Mouse (Mus musculus): Measurements from ENCODE around the gene Igf2r. TPM values are rescaled to one million over a fixed set of nuclear protein-coding genes. Genes with fewer than 3 reads are reported as not detected.

Igf2r gene
- polyA plus RNA-seq, 1 experiment from 2014 or later = 25.1 TPM

DNA sequence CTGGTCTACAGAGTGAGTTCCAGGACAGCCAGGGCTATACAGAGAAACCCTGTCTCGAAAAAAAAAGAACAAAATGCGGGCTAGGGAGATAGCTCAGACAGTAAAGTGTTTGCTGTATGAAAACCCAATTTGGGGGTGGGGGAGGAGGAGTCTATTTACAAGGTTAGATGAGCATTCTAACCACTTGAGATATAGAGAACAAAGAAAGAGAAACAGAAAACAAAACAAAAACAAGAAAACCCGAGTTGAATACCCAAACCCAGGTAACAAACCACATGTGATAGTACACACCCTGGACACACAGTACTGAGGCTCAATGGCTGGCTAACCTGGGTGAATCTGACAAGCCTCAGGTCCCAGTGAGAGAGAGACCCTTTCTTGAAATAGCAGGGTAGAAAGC lies 41.7 kb downstream of the Igf2r start:
- Histone ChIP-seq H3K4me2 (replicated peaks; ENCODE audit: low read depth) (no peak overlapping the region), H3K4me3 (ENCODE audit: low read depth, low read length) (no peak overlapping the region), H3K27me3 (replicated peaks; ENCODE audit: control insufficient read depth, insufficient read depth, low read length) (no peaks in the 10 kb centered on the region), H3K36me3 (ENCODE audit: control insufficient read depth, insufficient read depth) (peaks cover 16% of the 10 kb centered on the region; the same call in 1 of the 2 replicates), H3K4me1 (replicated peaks; ENCODE audit: control insufficient read depth, insufficient read depth, low read length) (peaks cover 23% of the 10 kb centered on the region; the same call in 1 of the 2 replicates), H3K9me3 (ENCODE audit: control insufficient read depth) (no peaks in the 10 kb centered on the region), H3K9ac (ENCODE audit: low read depth, low read length) (no peak overlapping the region), H3K27ac (ENCODE audit: low read depth, low read length) (no peak overlapping the region)
- TF ChIP-seq CTCF (IDR thresholded peaks at IDR 0.05; ENCODE audit: low read depth) = no peak
- WGBS = 83% methylated on average over 3 of the region's 3 CpGs
- ATAC-seq = no peak

DNA sequence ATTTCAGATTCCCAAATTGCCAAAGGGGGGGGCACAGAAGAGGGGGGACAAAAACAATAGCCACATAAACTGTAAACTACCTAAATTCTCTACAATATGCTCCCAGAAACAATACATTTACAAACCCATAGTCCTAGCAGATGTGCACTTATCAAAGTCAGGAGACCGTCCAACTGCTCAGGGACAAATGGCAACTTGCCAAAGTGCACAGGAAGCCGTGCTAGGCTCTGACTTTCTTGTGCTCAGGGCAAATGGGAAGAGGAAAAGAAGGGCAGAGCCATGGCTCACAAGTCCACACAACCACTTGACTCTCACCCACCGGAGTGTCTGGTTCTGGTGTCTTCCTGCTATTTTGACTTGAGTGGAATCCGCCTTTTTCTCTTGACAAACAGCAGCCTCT lies 43.6 kb downstream of the Igf2r start:
- Histone ChIP-seq H3K9me3 (ENCODE audit: control insufficient read depth) (no peaks in the 10 kb centered on the region), H3K27me3 (replicated peaks; ENCODE audit: control insufficient read depth, insufficient read depth, low read length) (no peaks in the 10 kb centered on the region), H3K4me1 (replicated peaks; ENCODE audit: control insufficient read depth, insufficient read depth, low read length) (peaks cover 32% of the 10 kb centered on the region), H3K4me3 (ENCODE audit: low read depth, low read length) (no peak overlapping the region), H3K9ac (ENCODE audit: low read depth, low read length) (no peak overlapping the region), H3K36me3 (ENCODE audit: control insufficient read depth, insufficient read depth) (peaks cover 23% of the 10 kb centered on the region; the same call in 1 of the 2 replicates), H3K27ac (ENCODE audit: low read depth, low read length) (peak overlapping the region; percentile 78), H3K4me2 (replicated peaks; ENCODE audit: low read depth) (no peak overlapping the region)
- ATAC-seq = no peak
- TF ChIP-seq CTCF (IDR thresholded peaks at IDR 0.05; ENCODE audit: low read depth) = no peak
- WGBS = 17% methylated on average over 4 of the region's 4 CpGs

DNA sequence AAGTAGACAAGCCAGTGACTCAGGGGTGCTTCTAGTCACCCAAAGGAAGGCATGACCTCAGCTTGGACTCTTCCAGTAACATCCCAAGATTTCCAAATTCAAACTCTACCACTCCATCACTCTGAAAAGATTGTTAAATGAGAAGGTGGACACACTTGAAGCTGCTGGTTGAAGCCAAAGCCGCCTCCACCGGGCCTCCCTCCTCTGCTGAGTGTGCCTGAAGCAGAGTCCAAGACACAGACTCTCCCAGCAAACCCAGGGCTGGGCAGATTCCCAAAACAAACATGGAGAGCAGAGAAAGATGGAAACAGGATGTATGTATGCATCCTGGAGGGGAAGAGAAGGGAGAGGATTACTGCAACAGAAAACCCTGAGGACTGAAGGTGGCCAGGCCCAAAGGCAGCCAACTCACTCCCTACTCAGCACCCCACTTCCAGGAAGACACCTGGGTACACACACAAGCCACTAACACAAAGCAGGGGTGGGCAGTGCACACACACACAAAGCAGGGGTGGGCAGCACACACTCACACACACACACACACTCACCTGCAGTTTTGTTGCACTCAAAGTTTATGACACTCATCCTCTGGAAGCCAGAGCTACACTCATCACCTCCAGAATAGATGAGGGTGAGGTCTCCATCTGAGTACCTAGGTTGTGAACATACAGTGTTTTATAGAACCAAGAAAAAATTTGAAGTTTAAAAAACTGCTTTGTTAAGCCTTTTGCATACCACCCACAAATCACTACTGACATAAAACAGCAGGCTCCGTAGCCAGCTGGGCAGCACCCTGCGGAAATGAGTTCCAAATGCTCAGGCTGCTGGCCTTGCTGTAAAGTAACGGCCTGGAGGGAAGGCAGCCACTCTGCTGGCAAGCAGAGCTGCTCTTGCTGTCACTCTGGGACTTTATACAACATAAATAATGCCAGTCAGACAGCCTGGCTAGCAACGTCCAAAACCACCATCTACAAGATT lies 44.4 kb downstream of the Igf2r start:
- Histone ChIP-seq H3K9me3 (ENCODE audit: control insufficient read depth) (no peaks in the 10 kb centered on the region), H3K4me1 (replicated peaks; ENCODE audit: control insufficient read depth, insufficient read depth, low read length) (peaks cover 32% of the 10 kb centered on the region), H3K4me2 (replicated peaks; ENCODE audit: low read depth) (no peak overlapping the region), H3K27me3 (replicated peaks; ENCODE audit: control insufficient read depth, insufficient read depth, low read length) (no peaks in the 10 kb centered on the region), H3K4me3 (ENCODE audit: low read depth, low read length) (no peak overlapping the region), H3K9ac (ENCODE audit: low read depth, low read length) (no peak overlapping the region), H3K27ac (ENCODE audit: low read depth, low read length) (peak overlapping the region; percentile 78), H3K36me3 (ENCODE audit: control insufficient read depth, insufficient read depth) (peaks cover 20% of the 10 kb centered on the region; the same call in 1 of the 2 replicates)
- no peak for ATAC-seq
- WGBS = 32% methylated on average over 6 of the region's 6 CpGs
- no peak for TF ChIP-seq CTCF (IDR thresholded peaks at IDR 0.05; ENCODE audit: low read depth)

DNA sequence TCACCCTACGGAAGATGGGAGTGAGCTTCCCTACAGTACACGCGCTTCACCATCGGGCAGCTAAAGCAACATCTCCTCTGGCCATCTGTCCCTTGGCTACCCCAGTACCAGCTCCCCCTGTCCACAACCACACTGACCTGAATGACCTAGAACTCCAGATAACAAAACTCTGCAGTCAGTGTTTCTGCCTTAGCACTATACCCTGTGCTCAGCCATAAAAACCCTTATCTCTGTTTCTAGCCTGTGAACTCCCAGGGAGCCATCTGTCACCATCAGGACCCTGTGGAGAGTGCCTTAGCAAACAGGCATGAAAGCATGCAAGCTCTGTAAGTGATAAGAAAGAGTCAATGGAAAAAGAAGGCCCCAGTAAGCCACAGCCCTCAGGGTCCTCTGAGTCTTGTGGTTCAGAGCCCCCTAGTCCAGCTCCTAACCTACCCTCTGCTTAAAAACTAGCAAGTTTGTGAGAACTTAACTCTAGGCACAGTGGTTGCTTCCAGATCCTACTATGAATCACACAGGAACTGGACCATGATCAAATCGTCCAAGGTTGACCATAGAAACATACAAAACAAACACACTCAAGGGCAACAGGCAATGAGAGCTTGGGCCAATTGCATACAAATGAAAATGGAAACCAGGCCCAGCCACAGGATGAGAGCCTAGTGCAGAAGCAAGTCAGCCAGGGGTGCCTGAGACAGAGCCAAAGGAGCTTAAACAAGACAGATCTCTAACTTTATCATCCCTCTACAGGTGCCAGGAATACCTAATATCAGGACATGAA lies 45.3 kb downstream of the Igf2r start:
- WGBS = 50% methylated on average over 5 of the region's 5 CpGs

DNA sequence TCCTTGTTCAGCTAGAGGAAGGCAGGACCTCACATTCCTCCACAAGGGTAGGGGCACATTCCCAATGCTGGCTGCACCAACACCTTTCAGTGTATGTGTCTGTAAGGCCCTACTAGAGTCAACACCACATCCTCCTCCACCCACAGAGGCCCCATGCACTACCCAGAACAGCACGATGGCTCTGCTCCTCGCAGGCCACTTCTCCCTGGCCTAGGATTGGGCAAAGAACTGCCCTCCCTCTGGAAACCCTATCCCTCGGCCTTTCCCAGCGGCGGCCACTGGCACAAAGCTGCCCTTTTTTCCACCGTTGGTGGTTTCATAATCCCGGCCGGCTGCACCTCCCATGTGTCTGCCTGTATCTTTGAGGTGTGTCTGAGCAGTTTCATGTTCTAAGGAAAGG lies 46.8 kb downstream of the Igf2r start:
- ATAC-seq = 0 out of 2 replicates have a peak, but pooled peaks have one; percentile 28
- 31% methylated on average over 8 of the region's 8 CpGs for WGBS
- H3K9ac ChIP-seq (ENCODE audit: low read depth, low read length) = no peak overlapping the region

More for the DNA sequence above, 45.3 kb downstream of the Igf2r start:
- Histone ChIP-seq H3K4me1 (replicated peaks; ENCODE audit: control insufficient read depth, insufficient read depth, low read length) (peaks cover 32% of the 10 kb centered on the region), H3K27me3 (replicated peaks; ENCODE audit: control insufficient read depth, insufficient read depth, low read length) (no peaks in the 10 kb centered on the region), H3K36me3 (ENCODE audit: control insufficient read depth, insufficient read depth) (peaks cover 28% of the 10 kb centered on the region; the same call in 1 of the 2 replicates), H3K4me3 (ENCODE audit: low read depth, low read length) (no peak overlapping the region), H3K9ac (ENCODE audit: low read depth, low read length) (no peak overlapping the region), H3K4me2 (replicated peaks; ENCODE audit: low read depth) (no peak overlapping the region), H3K9me3 (ENCODE audit: control insufficient read depth) (no peaks in the 10 kb centered on the region), H3K27ac (ENCODE audit: low read depth, low read length) (peak overlapping the region; percentile 65)
- peak; percentile 83 for ATAC-seq
- TF ChIP-seq CTCF (IDR thresholded peaks at IDR 0.05; ENCODE audit: low read depth) = no peak

More for the DNA sequence above, 46.8 kb downstream of the Igf2r start:
- TF ChIP-seq CTCF (IDR thresholded peaks at IDR 0.05; ENCODE audit: low read depth) = no peak
- no peak overlapping the region for H3K4me2 ChIP-seq (replicated peaks; ENCODE audit: low read depth)
- peaks cover 24% of the 10 kb centered on the region; the same call in 1 of the 2 replicates for H3K36me3 ChIP-seq (ENCODE audit: control insufficient read depth, insufficient read depth)
- no peaks in the 10 kb centered on the region for H3K27me3 ChIP-seq (replicated peaks; ENCODE audit: control insufficient read depth, insufficient read depth, low read length)
- no peaks in the 10 kb centered on the region for H3K9me3 ChIP-seq (ENCODE audit: control insufficient read depth)
- H3K4me1 ChIP-seq (replicated peaks; ENCODE audit: control insufficient read depth, insufficient read depth, low read length) = peaks cover 32% of the 10 kb centered on the region
- H3K27ac ChIP-seq (ENCODE audit: low read depth, low read length) = peak overlapping the region; percentile 70
- no peak overlapping the region for H3K4me3 ChIP-seq (ENCODE audit: low read depth, low read length)

Measured in intestine, postnatal 0 days (tissue).